Mouse (Mus musculus): Measurements from ENCODE around the gene Grb10.

DNA sequence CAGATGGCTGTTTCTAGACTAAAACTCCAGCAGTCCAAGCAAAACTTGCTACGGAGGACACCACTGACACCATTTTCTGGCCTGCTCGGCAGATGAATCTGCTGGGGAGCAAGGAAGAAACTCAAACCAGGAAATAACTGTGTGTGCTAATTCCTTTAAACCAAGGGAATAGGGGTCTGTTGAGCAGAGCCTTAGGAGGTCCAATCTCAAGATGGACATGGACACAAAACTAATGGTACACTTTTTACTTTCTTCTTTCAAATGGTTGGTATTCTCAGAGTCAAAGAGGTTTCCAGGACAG, 80.5 kb downstream of the Grb10 start:
- TF ChIP-seq CTCF (IDR thresholded peaks at IDR 0.05; ENCODE audit: extremely low read depth, insufficient read depth, insufficient read length, insufficient replicate concordance): no peak
- TF ChIP-seq POLR2A (IDR thresholded peaks at IDR 0.05; ENCODE audit: low read depth, low read length): no peak
